Mouse (Mus musculus) neural tube, embryonic 15.5 days (tissue): Measurements from ENCODE around the gene 5330417C22Rik. TPM values are rescaled to one million over a fixed set of nuclear protein-coding genes. Genes with fewer than 3 reads are reported as not detected.

Experiments
- ATAC-seq: fragments of 200-750 bp; cut with Nextera tagmentation; 2 replicates; pipeline ENCODE4 v1.8.0; 2017; ENCODE audit warnings: mild to moderate bottlenecking, moderate TSS enrichment, moderate library complexity; ENCODE audit not compliant: low FRiP score
- H3K27ac ChIP-seq: fragments of 300-500 bp; sonication (generic); replicated peaks from 2 replicates; pipeline ENCODE4 v1.5.1; 2015; ENCODE audit warnings: mild to moderate bottlenecking, inconsistent platforms
- H3K27me3 ChIP-seq: fragments of 300-500 bp; sonication (generic); replicated peaks from 2 replicates; pipeline ENCODE4 v1.6.1; 2015; ENCODE audit warnings: inconsistent platforms
- H3K36me3 ChIP-seq: fragments of 300-500 bp; sonication (generic); 2 replicates; pipeline ENCODE4 v1.6.1; 2015; ENCODE audit warnings: inconsistent platforms
- H3K4me1 ChIP-seq: fragments of 300-500 bp; sonication (generic); 2 replicates; pipeline ENCODE4 v1.6.1; 2015; ENCODE audit warnings: inconsistent platforms
- H3K4me2 ChIP-seq: fragments of 300-500 bp; sonication (generic); 2 replicates; pipeline ENCODE4 v1.6.1; 2015; ENCODE audit warnings: inconsistent platforms, mild to moderate bottlenecking, moderate library complexity
- H3K4me3 ChIP-seq: fragments of 300-500 bp; sonication (generic); replicated peaks from 2 replicates; pipeline ENCODE4 v1.5.1; 2015; ENCODE audit warnings: mild to moderate bottlenecking, inconsistent platforms
- H3K9ac ChIP-seq: fragments of 300-500 bp; sonication (generic); replicated peaks from 2 replicates; pipeline ENCODE4 v1.6.1; 2015; ENCODE audit warnings: mild to moderate bottlenecking, inconsistent platforms
- H3K9me3 ChIP-seq: fragments of 300-500 bp; sonication (generic); replicated peaks from 2 replicates; pipeline ENCODE4 v1.6.1; 2016; ENCODE audit warnings: inconsistent platforms
- WGBS: fragments of 180-500 bp; shearing (Covaris S2); methylation state at CpG from one replicate; pipeline ENCODE4 v1.1.7; 2015; ENCODE audit warnings: mixed read lengths; 5-methylcytosine and 5-hydroxymethylcytosine counted together
- polyA plus RNA-seq: library from polyadenylated mRNA; unstranded; fragments of >200 nt; fragmentation: Nextera tagmentation; extraction: Ambion mirVana; gene quantifications from 2 replicates; pipeline ENCODE4 v1.2.1, GENCODE M21; 2015

5330417C22Rik gene
- polyA plus RNA-seq, 1 experiment from 2014 or later: 12.1 TPM

DNA sequence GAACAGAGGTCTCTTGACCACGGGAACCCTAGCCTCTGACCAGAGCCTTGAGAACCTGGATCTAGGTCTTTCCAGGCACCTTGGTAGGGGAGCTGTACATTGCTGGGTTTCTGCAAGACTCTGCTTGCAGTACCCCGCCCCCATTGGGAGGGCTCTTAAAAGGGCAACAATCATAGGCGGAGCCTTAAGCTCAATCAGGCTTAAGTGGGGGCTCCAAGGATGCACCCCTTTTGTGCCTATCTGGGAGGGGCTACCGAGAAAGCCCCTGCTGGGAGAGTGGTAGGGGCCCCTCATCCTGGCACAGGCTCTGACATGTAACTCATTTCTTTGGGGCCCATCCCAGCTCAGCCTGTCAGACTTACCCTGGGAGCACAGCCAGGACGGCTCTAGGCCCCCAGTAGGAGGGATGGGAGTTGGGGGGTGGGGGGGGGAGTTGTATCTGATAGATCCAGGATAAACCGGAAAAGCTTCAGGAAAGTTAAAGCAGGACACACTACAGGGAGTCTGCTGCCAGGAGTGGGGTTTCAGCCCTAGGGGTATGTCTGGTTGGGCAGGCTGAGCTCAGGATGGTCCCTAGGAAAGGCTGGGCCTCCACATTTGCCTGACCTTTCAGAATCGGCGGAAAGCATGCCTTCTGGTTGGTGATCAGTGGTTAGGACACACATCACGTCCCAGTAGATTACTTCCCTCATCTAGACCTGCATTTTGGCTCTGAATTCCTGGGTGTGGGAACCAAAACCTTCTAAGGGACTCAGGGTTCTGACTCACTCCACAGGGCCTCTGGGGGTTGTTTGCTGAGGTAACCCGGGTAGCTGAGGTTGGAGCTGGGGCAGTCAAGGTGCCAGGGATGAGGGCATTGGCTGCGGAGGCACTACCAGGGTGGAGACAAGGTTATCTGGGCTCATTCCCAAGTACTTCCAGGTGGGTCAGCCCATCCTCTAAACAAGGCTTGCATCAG is 112.2 kb downstream of the 5330417C22Rik start:
- Histone ChIP-seq H3K4me2 (peak overlapping the region; percentile 52), H3K9ac (peak overlapping the region; percentile 38; the same call in 1 of the 2 replicates), H3K4me1 (peaks cover 34% of the 10 kb centered on the region), H3K36me3 (peaks cover 41% of the 10 kb centered on the region), H3K27ac (peak overlapping the region; percentile 60), H3K9me3 (no peaks in the 10 kb centered on the region), H3K27me3 (no peaks in the 10 kb centered on the region), H3K4me3 (peak overlapping the region; percentile 24; the same call in 1 of the 2 replicates)
- WGBS: 16% methylated on average over 11 of the region's 11 CpGs
- ATAC-seq: peak; percentile 83

DNA sequence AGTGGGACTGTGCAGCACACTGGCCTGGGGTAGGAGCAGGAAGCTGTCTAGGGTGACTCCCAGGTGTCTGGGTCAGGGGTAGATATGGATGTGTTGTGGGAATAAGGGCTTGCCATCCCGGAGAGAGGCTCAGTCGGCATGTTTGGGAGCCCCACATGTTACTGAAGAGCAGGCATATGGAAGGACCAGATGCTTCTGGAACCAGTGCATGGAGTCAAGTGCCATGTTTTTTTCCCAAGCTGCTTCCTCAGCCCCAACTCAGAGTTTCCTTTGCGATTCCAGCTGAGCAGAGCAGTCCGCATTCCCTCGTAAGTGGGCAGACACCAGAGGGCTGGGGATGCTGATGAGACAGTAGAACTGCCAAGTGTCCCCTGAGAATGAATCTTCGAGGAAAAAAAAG is 113.3 kb downstream of the 5330417C22Rik start:
- Histone ChIP-seq H3K4me3 (no peak overlapping the region), H3K9me3 (no peaks in the 10 kb centered on the region), H3K4me2 (peak overlapping the region; percentile 52), H3K27ac (0 out of 2 replicates have a peak overlapping the region, but pooled peaks have one; percentile 60), H3K36me3 (peaks cover 29% of the 10 kb centered on the region), H3K9ac (no peak overlapping the region), H3K27me3 (no peaks in the 10 kb centered on the region), H3K4me1 (peaks cover 34% of the 10 kb centered on the region)
- ATAC-seq: no peak
- WGBS: 22% methylated on average over 6 of the region's 6 CpGs

DNA sequence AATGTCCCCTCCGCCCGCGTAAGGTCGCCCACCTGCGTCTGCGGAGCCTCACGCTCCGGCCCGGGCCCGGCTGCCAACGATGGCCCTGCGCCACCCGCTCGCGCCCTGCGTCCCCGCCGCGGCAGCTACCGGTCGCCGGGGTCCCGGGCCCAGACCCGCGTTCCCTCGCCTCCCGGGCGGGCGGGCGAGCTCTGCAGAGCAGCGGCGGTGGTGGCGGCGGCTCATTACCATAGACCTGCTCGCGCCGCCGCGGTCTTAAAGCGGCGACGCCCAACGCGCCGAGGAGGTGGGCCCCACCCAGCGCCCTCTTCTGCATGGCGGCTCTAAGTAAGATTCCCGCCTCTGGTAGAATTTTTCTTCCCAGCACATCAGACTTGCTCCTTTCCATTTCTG is 120.5 kb downstream of the 5330417C22Rik start:
- Histone ChIP-seq H3K27me3 (no peaks in the 10 kb centered on the region), H3K27ac (peak overlapping the region; percentile 88), H3K4me2 (peak overlapping the region; percentile 90), H3K9ac (peak overlapping the region; percentile 97), H3K9me3 (no peaks in the 10 kb centered on the region), H3K4me1 (peaks cover 50% of the 10 kb centered on the region), H3K36me3 (peaks cover 21% of the 10 kb centered on the region), H3K4me3 (peak overlapping the region; percentile 76)
- peak; percentile 90 for ATAC-seq
- under 1% methylated on average over 48 of the region's 48 CpGs for WGBS

DNA sequence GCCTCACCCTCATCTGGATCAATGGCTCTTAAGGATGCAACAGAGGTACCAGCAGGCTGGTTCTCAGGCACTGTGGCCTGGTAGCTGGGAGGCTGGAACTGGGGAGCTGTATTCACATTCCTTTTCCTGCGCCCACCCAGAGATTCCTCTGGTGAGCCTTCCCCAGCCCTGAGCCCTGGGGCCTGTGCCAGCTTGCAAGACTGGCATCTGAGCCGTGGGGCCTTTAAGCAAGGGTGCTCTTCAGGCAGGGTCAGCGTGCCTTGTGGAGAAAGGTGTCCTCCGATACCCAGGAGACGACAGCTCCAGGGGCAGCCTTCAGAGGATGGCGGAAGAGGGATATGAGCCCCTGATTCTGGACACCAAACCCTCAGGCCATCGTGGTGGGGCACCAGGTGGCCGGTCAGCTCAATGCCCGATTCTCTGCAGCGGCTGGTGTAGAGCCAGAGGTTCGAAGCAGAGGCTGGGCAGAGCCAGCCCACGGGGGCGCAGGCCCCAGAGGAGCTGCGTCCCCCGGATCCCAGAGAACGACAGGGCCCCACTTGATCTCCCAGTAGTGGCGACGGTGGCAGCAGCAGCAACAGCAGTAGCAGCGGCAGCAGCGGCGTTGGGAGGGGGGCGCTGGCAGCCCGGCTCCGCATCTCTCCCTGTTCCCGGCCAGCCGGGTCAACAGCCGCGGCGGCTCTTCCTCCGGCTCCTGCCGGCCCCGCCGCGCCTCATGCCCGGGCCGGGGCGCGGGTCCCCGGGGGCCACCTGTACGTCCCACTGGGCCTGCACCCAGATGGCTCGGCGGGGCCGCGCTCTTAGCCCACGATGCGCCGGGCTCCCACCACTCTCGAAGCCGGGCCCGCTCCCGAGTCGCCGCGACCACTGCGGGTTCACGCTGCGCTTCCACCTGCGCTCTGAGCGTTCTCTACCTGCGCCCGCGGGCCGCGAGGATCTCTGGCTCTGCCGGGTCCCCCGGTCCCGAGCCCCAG is 121.2 kb downstream of the 5330417C22Rik start, which contains the start of gene Celsr2:
Gene Celsr2, minus strand, starts transcription at position 696 of the 974 bp plus-strand sequence.
- H3K27ac ChIP-seq: peak within 1 kb of the TSS; percentile 88
- peak; percentile 56 for ATAC-seq
- H3K4me2 ChIP-seq: peak within 1 kb of the TSS; percentile 90
- peak within 1 kb of the TSS; percentile 97 for H3K9ac ChIP-seq
- peak within 1 kb of the TSS; percentile 76 for H3K4me3 ChIP-seq
- no peaks in the 10 kb centered on the region for H3K9me3 ChIP-seq
- WGBS: 3% methylated on average over 60 of the region's 67 CpGs
- peaks cover 21% of the 10 kb centered on the region for H3K36me3 ChIP-seq
- H3K4me1 ChIP-seq: peaks cover 56% of the 10 kb centered on the region
- no peaks in the 10 kb centered on the region for H3K27me3 ChIP-seq

DNA sequence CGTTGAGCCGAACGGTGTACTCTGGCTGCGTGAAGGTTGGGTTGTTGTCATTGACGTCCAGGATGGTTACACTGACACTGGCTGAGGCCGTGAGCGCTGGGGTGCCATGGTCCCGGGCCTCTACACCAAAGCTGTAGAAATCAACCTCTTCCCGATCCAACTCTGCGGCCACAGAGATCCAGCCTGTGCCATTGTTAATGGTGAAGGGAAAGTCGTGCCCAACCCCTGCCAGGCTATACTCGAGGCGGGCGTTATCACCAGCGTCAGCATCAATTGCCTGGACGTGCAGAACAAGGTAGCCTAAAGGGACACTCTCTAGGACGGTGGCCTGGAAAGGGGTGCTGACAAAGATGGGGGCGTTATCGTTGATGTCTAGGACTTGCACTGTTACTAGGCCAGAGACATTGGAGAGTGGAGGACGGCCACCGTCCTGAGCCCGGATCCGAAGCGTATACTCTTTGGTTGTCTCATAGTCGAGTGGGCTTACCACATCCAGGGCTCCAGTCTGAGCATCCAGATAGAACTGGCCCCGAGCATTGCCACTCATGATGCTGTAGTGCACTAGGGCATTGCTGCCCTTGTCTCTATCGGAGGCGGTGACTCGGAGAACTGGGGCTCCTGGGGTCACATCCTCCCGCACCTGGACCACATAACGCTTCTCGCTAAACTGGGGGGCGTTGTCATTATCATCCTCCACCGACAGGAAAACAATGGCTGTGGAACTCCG is 122.5 kb downstream of the 5330417C22Rik start:
- Histone ChIP-seq H3K4me1 (peaks cover 70% of the 10 kb centered on the region), H3K9ac (no peak overlapping the region), H3K27me3 (no peaks in the 10 kb centered on the region), H3K36me3 (peaks cover 21% of the 10 kb centered on the region), H3K4me2 (peak overlapping the region; percentile 90), H3K9me3 (no peaks in the 10 kb centered on the region), H3K27ac (no peak overlapping the region), H3K4me3 (no peak overlapping the region)
- WGBS: 97% methylated on average over 35 of the region's 35 CpGs
- no peak for ATAC-seq

DNA sequence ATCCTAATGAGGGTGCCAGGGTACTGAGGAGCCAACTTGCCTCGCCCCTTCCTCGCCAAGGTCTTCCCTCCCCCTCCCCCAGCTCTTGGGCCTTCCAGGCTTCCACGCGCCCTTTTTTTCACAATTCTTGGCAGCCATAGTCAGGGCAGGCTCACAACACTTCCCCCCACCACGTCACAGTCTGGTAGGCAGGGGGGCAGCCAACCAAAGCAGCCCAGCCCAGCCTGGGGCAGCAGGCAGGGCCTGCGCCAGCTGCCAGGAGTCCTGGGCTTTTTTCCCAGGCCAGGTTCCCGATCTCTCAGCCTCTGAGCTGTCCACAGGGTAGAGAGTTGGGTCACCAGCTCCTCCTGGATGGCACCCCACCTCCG is 124.6 kb downstream of the 5330417C22Rik start:
- WGBS: 22% methylated on average over 8 of the region's 8 CpGs
- Histone ChIP-seq H3K9me3 (no peaks in the 10 kb centered on the region), H3K27me3 (no peaks in the 10 kb centered on the region), H3K4me1 (peaks cover 81% of the 10 kb centered on the region), H3K9ac (peak overlapping the region; percentile 63), H3K4me3 (peak overlapping the region; percentile 37), H3K4me2 (peak overlapping the region; percentile 76), H3K36me3 (peaks cover 30% of the 10 kb centered on the region), H3K27ac (peak overlapping the region; percentile 85)
- peak; percentile 34 for ATAC-seq

DNA sequence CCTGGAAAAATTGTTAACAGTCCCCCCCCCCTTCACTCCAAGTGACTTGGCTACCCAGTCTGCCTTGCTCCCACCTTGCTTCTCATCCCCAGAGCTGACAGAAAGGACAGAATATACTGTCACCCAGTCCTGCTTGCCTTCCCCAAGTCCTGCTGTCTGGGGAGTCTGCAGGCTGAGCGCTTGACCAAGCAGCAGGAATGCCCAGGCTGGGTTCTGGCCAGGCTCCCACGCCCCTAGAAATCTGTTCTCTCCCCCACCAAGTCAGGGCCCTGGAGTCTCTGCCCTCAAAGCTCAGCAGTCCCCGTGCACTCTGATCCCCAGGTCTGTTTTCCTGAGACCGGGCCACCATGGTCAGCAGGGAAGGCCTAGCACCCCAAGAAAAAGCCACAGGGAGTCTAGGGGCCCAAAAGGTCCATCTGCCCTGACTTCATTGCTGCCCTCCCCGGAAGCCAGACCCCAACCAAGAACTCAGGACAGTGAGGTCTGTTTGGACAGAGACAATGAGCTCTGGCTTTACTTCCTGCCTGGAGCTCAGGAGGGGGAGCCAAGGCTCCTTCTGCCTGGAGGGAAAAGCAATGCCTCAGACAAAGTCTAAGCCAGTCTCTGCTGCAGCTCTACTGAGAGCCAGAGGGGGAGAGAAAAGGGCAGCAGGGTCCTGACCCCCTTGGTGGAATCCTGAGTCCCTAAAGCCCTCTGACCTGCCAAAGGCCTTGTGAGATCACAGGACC is 125.1 kb downstream of the 5330417C22Rik start:
- Histone ChIP-seq H3K4me2 (peak overlapping the region; percentile 76), H3K4me1 (peaks cover 84% of the 10 kb centered on the region), H3K9me3 (no peaks in the 10 kb centered on the region), H3K27me3 (no peaks in the 10 kb centered on the region), H3K9ac (peak overlapping the region; percentile 63), H3K27ac (peak overlapping the region; percentile 85), H3K36me3 (peaks cover 36% of the 10 kb centered on the region), H3K4me3 (peak overlapping the region; percentile 37)
- WGBS: 19% methylated on average over 5 of the region's 5 CpGs
- ATAC-seq: 0 out of 2 replicates have a peak, but pooled peaks have one; percentile 1

DNA sequence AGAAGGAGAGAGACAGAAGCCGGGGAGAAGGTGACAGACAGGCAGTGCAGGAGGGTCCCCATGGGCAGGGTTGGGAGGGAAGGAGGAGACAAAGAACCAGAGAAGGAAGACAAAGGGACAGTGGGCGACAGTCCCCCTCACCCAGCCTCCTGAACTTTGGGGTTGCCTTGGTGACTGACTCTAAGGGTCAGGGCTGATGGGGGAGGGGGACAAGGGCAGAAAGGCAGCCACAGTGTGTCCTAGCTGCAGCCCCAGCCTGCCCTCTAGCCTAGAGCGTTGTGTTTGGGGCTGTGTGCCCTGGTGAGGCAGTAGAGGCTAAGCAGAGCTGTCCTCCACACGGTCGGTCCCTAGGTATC is 126.0 kb downstream of the 5330417C22Rik start:
- Histone ChIP-seq H3K36me3 (peaks cover 41% of the 10 kb centered on the region), H3K27ac (peak overlapping the region; percentile 85), H3K9ac (peak overlapping the region; percentile 63), H3K4me3 (peak overlapping the region; percentile 37), H3K4me1 (peaks cover 90% of the 10 kb centered on the region), H3K27me3 (no peaks in the 10 kb centered on the region), H3K4me2 (peak overlapping the region; percentile 76), H3K9me3 (no peaks in the 10 kb centered on the region)
- peak; percentile 25; the same call in 1 of the 2 replicates for ATAC-seq
- 6% methylated on average over 5 of the region's 5 CpGs for WGBS

DNA sequence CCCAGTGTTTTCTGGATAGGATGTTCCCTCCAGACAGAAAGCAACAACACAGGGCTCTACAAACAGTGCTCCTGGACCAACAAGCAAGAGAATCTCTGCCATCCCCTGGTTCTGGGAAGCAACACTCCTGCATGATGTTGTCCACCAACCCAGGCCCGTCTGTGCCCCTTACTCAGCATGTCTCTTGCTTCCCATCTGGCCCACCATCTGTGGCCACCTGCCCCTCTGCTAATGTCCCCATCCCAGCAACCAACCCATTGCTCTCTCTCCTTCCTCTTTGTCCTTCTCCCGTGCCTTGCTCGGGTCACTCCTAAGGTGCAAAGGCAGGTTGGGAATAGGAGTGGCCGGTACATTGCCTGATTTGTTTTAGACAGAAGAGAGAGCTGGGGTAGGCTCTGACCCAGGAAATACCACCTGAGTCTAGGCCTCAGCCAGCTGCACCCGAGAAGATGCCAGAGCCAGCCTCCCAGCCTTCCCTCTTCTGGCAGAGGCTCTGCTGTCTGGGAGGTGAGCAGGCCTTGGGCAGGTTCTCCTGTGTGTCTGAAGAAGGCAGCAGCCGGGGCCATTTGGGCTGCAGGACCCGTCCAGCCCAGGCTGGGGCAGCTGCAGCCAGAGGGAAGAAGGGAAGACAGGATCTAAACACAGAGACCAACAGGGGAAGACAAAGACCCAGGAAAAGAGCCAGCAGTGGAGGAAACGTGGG is 126.5 kb downstream of the 5330417C22Rik start:
- no peaks in the 10 kb centered on the region for H3K27me3 ChIP-seq
- peak overlapping the region; percentile 37 for H3K4me3 ChIP-seq
- WGBS: 14% methylated on average over 8 of the region's 8 CpGs
- peak; percentile 1; the same call in 1 of the 2 replicates for ATAC-seq
- peak overlapping the region; percentile 63 for H3K9ac ChIP-seq
- no peaks in the 10 kb centered on the region for H3K9me3 ChIP-seq
- H3K4me1 ChIP-seq: peaks cover 88% of the 10 kb centered on the region
- H3K4me2 ChIP-seq: peak overlapping the region; percentile 76
- peak overlapping the region; percentile 85 for H3K27ac ChIP-seq
- peaks cover 45% of the 10 kb centered on the region for H3K36me3 ChIP-seq

DNA sequence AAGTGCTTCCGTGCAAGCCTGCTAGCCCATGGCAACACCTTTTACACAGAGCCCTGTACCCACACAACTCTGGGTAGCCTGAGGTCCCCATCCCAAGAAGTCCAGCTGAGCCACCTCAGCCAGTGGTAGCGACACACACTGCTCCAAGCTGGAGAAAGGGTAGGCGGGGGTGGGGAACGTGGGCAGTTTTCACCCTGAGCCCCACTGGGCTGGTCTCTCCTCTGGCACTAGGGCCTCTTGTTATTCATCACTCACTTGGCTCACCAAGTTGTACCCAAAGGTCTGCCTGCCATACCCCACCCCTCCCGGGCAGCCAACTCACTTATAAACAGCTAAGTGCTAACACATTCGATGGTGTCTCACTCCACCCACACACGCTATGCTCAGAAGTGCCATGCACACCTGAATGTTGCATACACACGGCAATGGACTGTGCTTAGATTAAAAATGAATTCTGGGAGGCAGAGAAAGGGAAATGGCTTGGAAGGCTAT is 127.8 kb downstream of the 5330417C22Rik start:
- ATAC-seq: no peak
- 84% methylated on average over 8 of the region's 8 CpGs for WGBS
- Histone ChIP-seq H3K9me3 (no peaks in the 10 kb centered on the region), H3K4me2 (peak overlapping the region; percentile 76), H3K4me1 (peaks cover 76% of the 10 kb centered on the region), H3K36me3 (peaks cover 48% of the 10 kb centered on the region), H3K9ac (no peak overlapping the region), H3K27ac (no peak overlapping the region), H3K4me3 (no peak overlapping the region), H3K27me3 (no peaks in the 10 kb centered on the region)
